Mouse (Mus musculus): ENCODE measurements around the gene Hdac9. TPM values are rescaled to one million over a fixed set of nuclear protein-coding genes. Genes with fewer than 3 reads are reported as not detected.
"Not testable (repeated sequence)": the region's sequence is repeated elsewhere in the genome, so short reads cannot be mapped to it uniquely, and the experiment has no call there.

Gene Hdac9
- polyA plus RNA-seq, 1 experiment, result 0.63 TPM

DNA sequence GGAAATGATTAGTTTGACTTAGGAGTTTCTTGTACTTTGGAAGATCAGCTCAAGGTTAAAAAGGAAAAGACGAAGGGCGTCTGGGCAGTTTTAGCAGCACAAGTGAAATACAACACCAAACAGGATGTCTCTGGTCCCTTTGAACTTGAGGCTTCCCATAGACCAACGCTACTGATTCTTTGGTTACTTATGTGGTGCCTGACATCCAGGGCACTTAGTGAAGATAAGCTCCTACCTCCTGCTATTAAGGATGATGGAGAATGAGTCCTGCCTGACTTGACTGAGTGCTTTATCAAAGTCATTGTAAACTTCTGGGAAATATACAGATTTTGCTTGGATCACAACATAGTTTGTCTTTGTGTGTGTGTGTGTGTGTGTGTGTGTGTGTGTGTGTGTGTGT lies 765.6 kb downstream of the Hdac9 start:
- Histone ChIP-seq H3K27ac (replicated peaks; ENCODE audit: low read depth, low read length) (no peak overlapping the region), H3K4me3 (ENCODE audit: insufficient read depth, low read depth, low read length) (no peak overlapping the region), H3K4me1 (ENCODE audit: control insufficient read depth, insufficient read depth, insufficient read length, low read length) (peaks cover 3% of the 10 kb centered on the region)

- Histone ChIP-seq H3K27ac (replicated peaks; ENCODE audit: low read depth, low read length) (no peak overlapping the region), H3K4me3 (ENCODE audit: insufficient read depth, low read depth, low read length) (no peak overlapping the region), H3K4me1 (ENCODE audit: control insufficient read depth, insufficient read depth, insufficient read length, low read length) (peaks cover 3% of the 10 kb centered on the region)
Measured at GRCm38 (mm10) chr12:34142743-34143142, 774.2 kb downstream of the Hdac9 start.

- no peaks in the 10 kb centered on the region for H3K4me1 ChIP-seq (ENCODE audit: control insufficient read depth, insufficient read depth, insufficient read length, low read length)
- H3K27ac ChIP-seq (replicated peaks; ENCODE audit: low read depth, low read length), result no peak overlapping the region
- H3K4me3 ChIP-seq (ENCODE audit: insufficient read depth, low read depth, low read length), result no peak overlapping the region
Measured at GRCm38 (mm10) chr12:34113336-34113735, 803.6 kb downstream of the Hdac9 start.

GRCm38 (mm10) chr12:34092953-34093352 lies 823.9 kb downstream of the Hdac9 start:
- no peak overlapping the region for H3K27ac ChIP-seq (replicated peaks; ENCODE audit: low read depth, low read length)
- H3K4me1 ChIP-seq (ENCODE audit: control insufficient read depth, insufficient read depth, insufficient read length, low read length), result no peaks in the 10 kb centered on the region
- no peak overlapping the region for H3K4me3 ChIP-seq (ENCODE audit: insufficient read depth, low read depth, low read length)

DNA sequence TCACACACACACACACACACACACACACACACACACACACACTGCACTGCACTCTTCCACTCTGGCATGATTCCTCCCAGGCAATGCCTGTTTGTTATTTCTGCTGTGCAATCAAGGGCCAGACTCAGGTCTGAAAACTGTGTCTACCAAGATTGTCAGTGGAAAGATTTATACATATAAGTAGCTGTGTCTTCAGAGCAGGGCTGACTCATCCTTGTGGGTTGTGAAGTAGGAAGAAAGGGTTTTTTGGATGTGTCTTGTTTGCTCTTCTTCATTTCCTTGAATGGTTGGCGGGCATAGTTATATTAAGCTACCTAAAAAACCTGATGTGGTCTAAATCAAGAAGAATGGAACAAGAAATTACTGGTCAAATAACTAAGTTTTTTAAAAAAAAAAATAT lies 825.0 kb downstream of the Hdac9 start:
- no peak overlapping the region for H3K27ac ChIP-seq (replicated peaks; ENCODE audit: low read depth, low read length)
- no peaks in the 10 kb centered on the region for H3K4me1 ChIP-seq (ENCODE audit: control insufficient read depth, insufficient read depth, insufficient read length, low read length)
- no peak overlapping the region for H3K4me3 ChIP-seq (ENCODE audit: insufficient read depth, low read depth, low read length)

DNA sequence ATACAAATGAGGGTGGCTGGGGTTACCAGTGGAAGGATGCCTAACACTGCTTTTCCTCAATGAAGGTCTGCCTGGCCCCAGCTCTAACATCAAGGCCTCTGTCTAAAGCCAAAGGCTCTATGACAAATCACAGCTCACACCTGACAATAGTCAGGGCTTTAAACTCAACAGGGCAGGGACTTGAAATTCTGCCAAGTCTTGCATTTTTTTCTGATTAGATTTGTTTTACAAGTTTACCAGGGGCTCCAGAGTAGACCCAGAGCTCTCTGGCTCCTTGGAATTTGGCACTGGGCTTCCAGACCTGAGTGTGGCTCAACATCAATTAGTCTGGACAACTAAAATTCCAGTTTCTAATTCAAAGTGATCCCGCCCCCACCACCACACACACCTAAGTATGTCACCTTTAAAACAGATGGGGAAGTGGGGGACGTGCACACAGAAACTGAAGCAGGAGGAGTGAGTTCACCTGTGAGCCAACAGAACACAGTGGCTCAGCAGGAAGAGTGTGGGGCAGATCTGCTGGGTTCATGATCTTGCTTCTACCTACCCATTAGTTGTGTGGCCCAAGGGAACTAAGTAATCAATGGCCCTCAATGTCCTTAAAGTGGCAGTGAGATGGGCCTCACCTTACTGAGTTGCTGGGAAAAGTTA lies 829.5 kb downstream of the Hdac9 start:
- Histone ChIP-seq H3K27ac (replicated peaks; ENCODE audit: low read depth, low read length) (no peak overlapping the region), H3K4me1 (ENCODE audit: control insufficient read depth, insufficient read depth, insufficient read length, low read length) (no peaks in the 10 kb centered on the region), H3K4me3 (ENCODE audit: insufficient read depth, low read depth, low read length) (no peak overlapping the region)

DNA sequence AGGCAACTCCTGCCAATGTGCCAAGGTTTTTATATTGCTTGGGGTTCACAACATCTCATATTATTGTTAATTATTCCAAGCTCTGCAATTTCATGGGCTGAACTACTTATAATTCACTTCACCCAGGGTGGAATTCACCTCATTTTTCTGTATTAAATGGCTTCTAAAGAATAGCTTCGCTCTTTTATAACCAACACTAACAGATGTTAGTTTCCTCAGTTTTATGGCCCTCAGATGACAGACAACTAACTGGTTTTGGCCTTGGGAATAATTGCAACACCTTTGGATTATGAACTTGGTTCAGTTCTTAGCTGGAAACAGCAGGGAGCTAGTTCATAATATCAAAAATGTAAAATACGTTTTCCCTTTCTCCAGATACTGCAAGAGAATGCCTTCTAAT lies 839.9 kb downstream of the Hdac9 start:
- H3K27ac ChIP-seq (replicated peaks; ENCODE audit: low read depth, low read length), result 0 out of 2 replicates have a peak overlapping the region, but pooled peaks have one; percentile 21
- no peak overlapping the region for H3K4me3 ChIP-seq (ENCODE audit: insufficient read depth, low read depth, low read length)
- no peaks in the 10 kb centered on the region; the same call in 1 of the 2 replicates for H3K4me1 ChIP-seq (ENCODE audit: control insufficient read depth, insufficient read depth, insufficient read length, low read length)

GRCm38 (mm10) chr12:34075805-34076509 lies 840.9 kb downstream of the Hdac9 start:
- Histone ChIP-seq H3K4me3 (ENCODE audit: insufficient read depth, low read depth, low read length) (no peak overlapping the region; the same call in 1 of the 2 replicates), H3K4me1 (ENCODE audit: control insufficient read depth, insufficient read depth, insufficient read length, low read length) (no peaks in the 10 kb centered on the region; the same call in 1 of the 2 replicates), H3K27ac (replicated peaks; ENCODE audit: low read depth, low read length) (peak overlapping the region; percentile 64)

- Histone ChIP-seq H3K4me3 (ENCODE audit: insufficient read depth, low read depth, low read length) (no peak overlapping the region), H3K4me1 (ENCODE audit: control insufficient read depth, insufficient read depth, insufficient read length, low read length) (no peaks in the 10 kb centered on the region), H3K27ac (replicated peaks; ENCODE audit: low read depth, low read length) (no peak overlapping the region)
Measured at GRCm38 (mm10) chr12:34052508-34052907, 864.4 kb downstream of the Hdac9 start.

DNA sequence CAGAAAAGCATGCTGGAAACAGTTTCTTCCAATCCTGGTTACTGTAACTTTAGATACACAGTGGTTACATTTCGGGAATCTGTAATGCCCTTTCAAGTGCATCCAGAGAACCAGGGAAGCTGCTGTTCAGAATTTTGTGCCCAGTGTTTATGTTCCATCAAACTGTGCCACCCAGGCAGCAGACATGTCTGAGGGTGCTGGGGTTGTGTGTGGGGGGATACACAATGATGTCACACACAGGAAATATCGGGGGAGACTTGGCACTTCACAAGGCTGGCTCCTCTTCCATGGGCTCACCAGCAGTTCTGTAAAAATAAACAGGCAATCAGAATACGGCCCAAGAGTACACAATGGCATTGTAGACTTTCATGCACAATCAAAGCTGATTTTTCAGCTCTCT lies 864.9 kb downstream of the Hdac9 start:
- Histone ChIP-seq H3K4me1 (ENCODE audit: control insufficient read depth, insufficient read depth, insufficient read length, low read length) (no peaks in the 10 kb centered on the region), H3K4me3 (ENCODE audit: insufficient read depth, low read depth, low read length) (no peak overlapping the region), H3K27ac (replicated peaks; ENCODE audit: low read depth, low read length) (no peak overlapping the region)

GRCm38 (mm10) chr12:34051112-34051511 lies 865.8 kb downstream of the Hdac9 start:
- no peaks in the 10 kb centered on the region for H3K4me1 ChIP-seq (ENCODE audit: control insufficient read depth, insufficient read depth, insufficient read length, low read length)
- no peak overlapping the region for H3K4me3 ChIP-seq (ENCODE audit: insufficient read depth, low read depth, low read length)
- no peak overlapping the region for H3K27ac ChIP-seq (replicated peaks; ENCODE audit: low read depth, low read length)

DNA sequence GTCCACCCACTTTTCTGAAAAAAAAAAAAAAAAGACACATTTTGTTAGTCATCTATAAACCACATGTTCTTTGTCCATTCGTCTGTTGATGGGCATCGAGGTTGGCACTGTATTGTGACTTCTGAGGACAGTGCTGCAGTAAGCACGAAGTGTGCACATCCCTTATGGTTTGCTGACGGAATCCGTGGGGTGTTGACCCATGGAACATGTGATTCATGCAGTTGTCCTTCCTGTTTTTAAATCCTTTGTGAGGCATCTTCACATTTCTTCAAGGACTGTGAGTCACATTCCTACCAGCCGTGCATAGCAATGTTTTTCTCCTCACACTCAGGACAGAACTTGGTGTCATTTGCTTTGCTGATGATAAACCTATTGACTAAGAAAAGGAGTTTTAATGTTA lies 875.9 kb downstream of the Hdac9 start:
- H3K27ac ChIP-seq (replicated peaks; ENCODE audit: low read depth, low read length), result no peak overlapping the region
- no peak overlapping the region for H3K4me3 ChIP-seq (ENCODE audit: insufficient read depth, low read depth, low read length)
- H3K4me1 ChIP-seq (ENCODE audit: control insufficient read depth, insufficient read depth, insufficient read length, low read length), result no peaks in the 10 kb centered on the region

GRCm38 (mm10) chr12:34040061-34040460 lies 876.8 kb downstream of the Hdac9 start:
- no peaks in the 10 kb centered on the region for H3K4me1 ChIP-seq (ENCODE audit: control insufficient read depth, insufficient read depth, insufficient read length, low read length)
- no peak overlapping the region for H3K27ac ChIP-seq (replicated peaks; ENCODE audit: low read depth, low read length)
- no peak overlapping the region for H3K4me3 ChIP-seq (ENCODE audit: insufficient read depth, low read depth, low read length)

GRCm38 (mm10) chr12:34009796-34010195 lies 907.1 kb downstream of the Hdac9 start:
- H3K4me1 ChIP-seq (ENCODE audit: control insufficient read depth, insufficient read depth, insufficient read length, low read length); H3K27ac ChIP-seq (replicated peaks; ENCODE audit: low read depth, low read length); H3K4me3 ChIP-seq (ENCODE audit: insufficient read depth, low read depth, low read length): not testable (repeated sequence)
